In the genomic region with DNA sequence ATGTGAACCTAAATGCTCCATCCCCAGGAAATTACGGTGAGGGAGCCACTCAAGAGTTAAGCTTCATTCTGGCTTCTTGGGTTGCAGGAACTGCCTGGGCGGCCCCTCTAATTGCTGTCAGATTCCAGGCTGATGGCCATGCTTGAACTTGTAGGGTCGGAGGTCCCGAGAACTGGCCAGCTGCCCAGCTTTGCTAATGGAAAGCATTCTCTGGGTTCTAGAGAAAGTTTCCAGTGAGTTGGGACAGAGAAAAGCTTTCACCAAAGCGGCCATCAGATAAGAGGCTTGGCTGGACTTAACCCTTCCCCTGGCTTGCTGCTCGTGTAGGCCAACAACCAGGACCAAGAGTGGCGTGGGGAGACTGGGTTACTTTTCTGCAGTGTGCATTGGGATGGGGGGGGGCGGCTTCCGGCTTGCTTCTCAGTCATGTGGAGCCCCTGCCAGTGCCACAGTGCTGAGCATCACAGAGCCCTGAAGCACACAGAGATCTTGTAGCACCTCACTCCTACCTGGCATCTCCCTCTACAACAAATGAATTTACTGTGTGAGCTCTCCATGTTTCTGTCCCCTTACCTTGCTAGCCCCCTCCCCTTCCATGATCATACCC, we compare ENCODE assay signal across 9 mouse cellular contexts. TPM values are rescaled to one million over a fixed set of nuclear protein-coding genes. Genes with fewer than 3 reads are reported as not detected.
DNase-seq lines count a peak whose midpoint lies in the region; ATAC-seq and TF ChIP-seq lines count a peak whose summit lies in the region.
"Had no signal": no experiment of that assay in that cellular context is flagged by ENCODE, and none has a peak within 500 bp of the region (broad histone marks: within the 10 kb centered on the region; RNA-seq: fewer than 3 reads in every experiment).

No protein-coding gene starts in this region.

- no peak overlapping the region for H3K27ac ChIP-seq in midbrain, postnatal 0 days (ENCODE audit: low read depth, low read length)
- H3K27ac ChIP-seq in midbrain, embryonic 11.5 days (ENCODE audit: low read depth, low read length): no peak overlapping the region
- peak overlapping the region; percentile 54 for H3K27ac ChIP-seq in embryonic facial prominence, embryonic 14.5 days (replicated peaks; ENCODE audit: low read depth, low read length)
- H3K27ac ChIP-seq in hindbrain, embryonic 14.5 days: 0 out of 2 replicates have a peak overlapping the region, but pooled peaks have one; percentile 14
- H3K27ac ChIP-seq in liver, embryonic 11.5 days (ENCODE audit: low read depth, low read length): no peak overlapping the region
- no peak overlapping the region for H3K27ac ChIP-seq in midbrain, embryonic 15.5 days
- H3K27ac ChIP-seq: neural tube, embryonic 13.5 days had no signal

- no peaks in the 10 kb centered on the region for H3K27me3 ChIP-seq in midbrain, postnatal 0 days (ENCODE audit: insufficient read depth, low read length)
- H3K27me3 ChIP-seq in midbrain, embryonic 11.5 days (ENCODE audit: control insufficient read depth, insufficient read depth, low read length): no peaks in the 10 kb centered on the region
- no peaks in the 10 kb centered on the region for H3K27me3 ChIP-seq in embryonic facial prominence, embryonic 14.5 days (replicated peaks; ENCODE audit: control insufficient read depth, insufficient read depth, low read length)
- H3K27me3 ChIP-seq in hindbrain, embryonic 14.5 days (ENCODE audit: control insufficient read depth, insufficient read depth, low read length): no peaks in the 10 kb centered on the region
- no peaks in the 10 kb centered on the region for H3K27me3 ChIP-seq in liver, embryonic 11.5 days (replicated peaks; ENCODE audit: control insufficient read depth, insufficient read depth, low read length)
- H3K27me3 ChIP-seq in midbrain, embryonic 15.5 days (replicated peaks): no peaks in the 10 kb centered on the region
- H3K27me3 ChIP-seq: neural tube, embryonic 13.5 days had no signal

- H3K4me1 ChIP-seq in midbrain, postnatal 0 days (ENCODE audit: insufficient read depth, low read length): no peaks in the 10 kb centered on the region
- peaks cover 9% of the 10 kb centered on the region for H3K4me1 ChIP-seq in midbrain, embryonic 11.5 days (ENCODE audit: control insufficient read depth, insufficient read depth, low read length)
- H3K4me1 ChIP-seq in embryonic facial prominence, embryonic 14.5 days (ENCODE audit: control insufficient read depth, insufficient read depth, low read length): peaks cover 6% of the 10 kb centered on the region
- 0 out of 2 replicates have a peak, but pooled peaks cover 8% of the 10 kb centered on the region for H3K4me1 ChIP-seq in hindbrain, embryonic 14.5 days (replicated peaks; ENCODE audit: control insufficient read depth, insufficient read depth, low read length)
- H3K4me1 ChIP-seq in liver, embryonic 11.5 days (replicated peaks; ENCODE audit: control insufficient read depth, insufficient read depth, low read length): peaks cover 20% of the 10 kb centered on the region
- 0 out of 2 replicates have a peak, but pooled peaks cover 4% of the 10 kb centered on the region for H3K4me1 ChIP-seq in midbrain, embryonic 15.5 days

- ATAC-seq in midbrain, postnatal 0 days (ENCODE audit: low FRiP score): no peak
- ATAC-seq in midbrain, embryonic 11.5 days (ENCODE audit: low FRiP score): no peak
- peak; percentile 69 for ATAC-seq in embryonic facial prominence, embryonic 14.5 days (ENCODE audit: low read depth)
- ATAC-seq in hindbrain, embryonic 14.5 days (ENCODE audit: low FRiP score): no peak
- ATAC-seq in liver, embryonic 11.5 days (replicated peaks; ENCODE audit: low FRiP score): no peak
- no peak for ATAC-seq in midbrain, embryonic 15.5 days (replicated peaks)

- peaks cover 8% of the 10 kb centered on the region; the same call in 1 of the 2 replicates for H3K36me3 ChIP-seq in midbrain, postnatal 0 days (ENCODE audit: insufficient read depth, low read length)
- no peaks in the 10 kb centered on the region for H3K36me3 ChIP-seq in midbrain, embryonic 11.5 days (ENCODE audit: control insufficient read depth, insufficient read depth, low read length)
- H3K36me3 ChIP-seq in embryonic facial prominence, embryonic 14.5 days (ENCODE audit: control insufficient read depth, insufficient read depth, low read length): no peaks in the 10 kb centered on the region
- H3K36me3 ChIP-seq in hindbrain, embryonic 14.5 days (replicated peaks; ENCODE audit: control insufficient read depth, insufficient read depth): peaks cover 31% of the 10 kb centered on the region
- H3K36me3 ChIP-seq in liver, embryonic 11.5 days (ENCODE audit: control insufficient read depth, insufficient read depth, low read length): no peaks in the 10 kb centered on the region
- H3K36me3 ChIP-seq in midbrain, embryonic 15.5 days (replicated peaks): 0 out of 2 replicates have a peak, but pooled peaks cover 4% of the 10 kb centered on the region

- H3K4me3 ChIP-seq in midbrain, postnatal 0 days (ENCODE audit: low read depth, low read length): no peak overlapping the region
- H3K4me3 ChIP-seq in midbrain, embryonic 11.5 days (ENCODE audit: low read depth, low read length): no peak overlapping the region
- H3K4me3 ChIP-seq in embryonic facial prominence, embryonic 14.5 days (ENCODE audit: low read depth, low read length): no peak overlapping the region
- H3K4me3 ChIP-seq in hindbrain, embryonic 14.5 days (replicated peaks; ENCODE audit: low read length): no peak overlapping the region
- no peak overlapping the region for H3K4me3 ChIP-seq in liver, embryonic 11.5 days (ENCODE audit: low read depth, low read length)
- H3K4me3 ChIP-seq in midbrain, embryonic 15.5 days: no peak overlapping the region
- H3K4me3 ChIP-seq: neural tube, embryonic 13.5 days had no signal

- WGBS in midbrain, postnatal 0 days: 65% methylated on average over 9 of the region's 9 CpGs
- WGBS in midbrain, embryonic 11.5 days: 72% methylated on average over 9 of the region's 9 CpGs
- 25% methylated on average over 8 of the region's 9 CpGs for WGBS in embryonic facial prominence, embryonic 14.5 days
- WGBS in hindbrain, embryonic 14.5 days: 64% methylated on average over 9 of the region's 9 CpGs
- 55% methylated on average over 9 of the region's 9 CpGs for whole genome bisulfite sequencing in liver, embryonic 11.5 days
- 70% methylated on average over 9 of the region's 9 CpGs for WGBS in midbrain, embryonic 15.5 days

- no peaks in the 10 kb centered on the region for H3K9me3 ChIP-seq in midbrain, postnatal 0 days (ENCODE audit: low read length)
- H3K9me3 ChIP-seq in midbrain, embryonic 11.5 days (ENCODE audit: control insufficient read depth, low read length): no peaks in the 10 kb centered on the region
- H3K9me3 ChIP-seq in embryonic facial prominence, embryonic 14.5 days (ENCODE audit: control insufficient read depth, low read length): no peaks in the 10 kb centered on the region
- H3K9me3 ChIP-seq in hindbrain, embryonic 14.5 days (ENCODE audit: control insufficient read depth, low read length): no peaks in the 10 kb centered on the region
- H3K9me3 ChIP-seq in liver, embryonic 11.5 days (ENCODE audit: control insufficient read depth, low read length): no peaks in the 10 kb centered on the region
- no peaks in the 10 kb centered on the region for H3K9me3 ChIP-seq in midbrain, embryonic 15.5 days
- H3K9me3 ChIP-seq: neural tube, embryonic 13.5 days had no signal

- peak; percentile 63 for DNase-seq in midbrain, postnatal 0 days (ENCODE audit: low spot score)
- no peak for DNase-seq in midbrain, embryonic 11.5 days (ENCODE audit: low spot score, missing footprints)
- peak; percentile 91 for DNase-seq in embryonic facial prominence, embryonic 14.5 days (ENCODE audit: low spot score)
- DNase-seq in hindbrain, embryonic 14.5 days (ENCODE audit: low spot score): peak; percentile 75
- DNase-seq in liver, embryonic 11.5 days (ENCODE audit: low spot score): peak; percentile 48
- DNase-seq in testis, postnatal 14 days (ENCODE audit: low spot score): peak; percentile 56
- no peak for DNase-seq in thymus, postnatal 25 days

- no peak overlapping the region for H3K9ac ChIP-seq in midbrain, postnatal 0 days (replicated peaks; ENCODE audit: low read length, poor library complexity, severe bottlenecking)
- no peak overlapping the region for H3K9ac ChIP-seq in midbrain, embryonic 11.5 days (ENCODE audit: low read length)
- H3K9ac ChIP-seq in embryonic facial prominence, embryonic 14.5 days (ENCODE audit: low read depth, low read length): no peak overlapping the region
- H3K9ac ChIP-seq in hindbrain, embryonic 14.5 days: no peak overlapping the region
- no peak overlapping the region for H3K9ac ChIP-seq in liver, embryonic 11.5 days (ENCODE audit: low read depth, low read length)
- H3K9ac ChIP-seq in midbrain, embryonic 15.5 days: no peak overlapping the region
- H3K9ac ChIP-seq: neural tube, embryonic 13.5 days had no signal

- no peak for TF ChIP-seq CTCF in midbrain, postnatal 0 days (IDR thresholded peaks at IDR 0.05)

- H3K4me2 ChIP-seq in midbrain, postnatal 0 days (ENCODE audit: low read depth, low read length, poor library complexity, severe bottlenecking): no peak overlapping the region
- no peak overlapping the region for H3K4me2 ChIP-seq in midbrain, embryonic 11.5 days
- 0 out of 2 replicates have a peak overlapping the region, but pooled peaks have one; percentile 0 for H3K4me2 ChIP-seq in embryonic facial prominence, embryonic 14.5 days (ENCODE audit: low read depth, low read length)
- no peak overlapping the region for H3K4me2 ChIP-seq in hindbrain, embryonic 14.5 days (replicated peaks)
- H3K4me2 ChIP-seq in liver, embryonic 11.5 days: no peak overlapping the region
- no peak overlapping the region for H3K4me2 ChIP-seq in midbrain, embryonic 15.5 days
- H3K4me2 ChIP-seq: neural tube, embryonic 13.5 days had no signal

RNA-seq across cellular contexts. Expression of a gene that starts 15.8 kb away (rescaled TPM):
- 35.7 and 44.1 TPM in 2 replicates for total RNA-seq in midbrain, postnatal 0 days (2014; rRNA removed)
- 28.0 and 28.2 TPM in 2 replicates for polyA plus RNA-seq in midbrain, postnatal 0 days (2015; fragmentation: Nextera tagmentation; extraction: Ambion mirVana)
- 9.2 and 13.2 TPM in 2 replicates for polyA plus RNA-seq in midbrain, embryonic 11.5 days (2014; fragmentation: Nextera tagmentation; extraction: Ambion mirVana)
- 2.7 and 2.8 TPM in 2 replicates for polyA plus RNA-seq in embryonic facial prominence, embryonic 14.5 days (2014; fragmentation: Nextera tagmentation; extraction: Ambion mirVana)
- 32.4 and 33.1 TPM in 2 replicates for polyA plus RNA-seq in hindbrain, embryonic 14.5 days (2014; fragmentation: Nextera tagmentation; extraction: Ambion mirVana)
- 6.5 and 6.7 TPM in 2 replicates for polyA plus RNA-seq in liver, embryonic 11.5 days (2014; fragmentation: Nextera tagmentation; extraction: Ambion mirVana)
- 44.0 and 44.8 TPM in 2 replicates for polyA plus RNA-seq in midbrain, embryonic 15.5 days (2015; fragmentation: Nextera tagmentation; extraction: Ambion mirVana)

RNA-seq across cellular contexts. Expression of a gene that starts 25.2 kb away (rescaled TPM):
- total RNA-seq in midbrain, postnatal 0 days (2014; rRNA removed): 538 and 541 TPM in 2 replicates
- 413 and 416 TPM in 2 replicates for polyA plus RNA-seq in midbrain, postnatal 0 days (2015; fragmentation: Nextera tagmentation; extraction: Ambion mirVana)
- 171 and 181 TPM in 2 replicates for polyA plus RNA-seq in midbrain, embryonic 11.5 days (2014; fragmentation: Nextera tagmentation; extraction: Ambion mirVana)
- polyA plus RNA-seq in embryonic facial prominence, embryonic 14.5 days (2014; fragmentation: Nextera tagmentation; extraction: Ambion mirVana): 159 and 163 TPM in 2 replicates
- polyA plus RNA-seq in hindbrain, embryonic 14.5 days (2014; fragmentation: Nextera tagmentation; extraction: Ambion mirVana): 371 and 380 TPM in 2 replicates
- 136 and 147 TPM in 2 replicates for polyA plus RNA-seq in liver, embryonic 11.5 days (2014; fragmentation: Nextera tagmentation; extraction: Ambion mirVana)
- polyA plus RNA-seq in midbrain, embryonic 15.5 days (2015; fragmentation: Nextera tagmentation; extraction: Ambion mirVana): 324 and 331 TPM in 2 replicates

RNA-seq across cellular contexts. Expression of a gene that starts 30.0 kb away (rescaled TPM):
- 4.2 and 17.6 TPM in 2 replicates for total RNA-seq in midbrain, postnatal 0 days (2014; rRNA removed)
- 3.0 and 3.3 TPM in 2 replicates for polyA plus RNA-seq in midbrain, postnatal 0 days (2015; fragmentation: Nextera tagmentation; extraction: Ambion mirVana)
- 31.5 and 33.1 TPM in 2 replicates for polyA plus RNA-seq in midbrain, embryonic 11.5 days (2014; fragmentation: Nextera tagmentation; extraction: Ambion mirVana)
- 20.9 and 24.8 TPM in 2 replicates for polyA plus RNA-seq in embryonic facial prominence, embryonic 14.5 days (2014; fragmentation: Nextera tagmentation; extraction: Ambion mirVana)
- polyA plus RNA-seq in hindbrain, embryonic 14.5 days (2014; fragmentation: Nextera tagmentation; extraction: Ambion mirVana): 7.4 and 8.3 TPM in 2 replicates
- 39.7 and 46.8 TPM in 2 replicates for polyA plus RNA-seq in liver, embryonic 11.5 days (2014; fragmentation: Nextera tagmentation; extraction: Ambion mirVana)
- polyA plus RNA-seq in midbrain, embryonic 15.5 days (2015; fragmentation: Nextera tagmentation; extraction: Ambion mirVana): 6.4 and 9.8 TPM in 2 replicates

RNA-seq across cellular contexts. Expression of a gene that starts 58.6 kb away (rescaled TPM):
- total RNA-seq in midbrain, postnatal 0 days (2014; rRNA removed): 0.22 TPM in 1 of 2 replicates, not detected in the other
- polyA plus RNA-seq in midbrain, postnatal 0 days (2015; fragmentation: Nextera tagmentation; extraction: Ambion mirVana): 0.09 TPM in 1 of 2 replicates, not detected in the other
- polyA plus RNA-seq in midbrain, embryonic 11.5 days (2014; fragmentation: Nextera tagmentation; extraction: Ambion mirVana): 0.06 and 0.12 TPM in 2 replicates
- 0.29 and 0.32 TPM in 2 replicates for polyA plus RNA-seq in embryonic facial prominence, embryonic 14.5 days (2014; fragmentation: Nextera tagmentation; extraction: Ambion mirVana)
- polyA plus RNA-seq in hindbrain, embryonic 14.5 days (2014; fragmentation: Nextera tagmentation; extraction: Ambion mirVana): 0.10 and 0.21 TPM in 2 replicates
- 0.04 and 0.06 TPM in 2 replicates for polyA plus RNA-seq in liver, embryonic 11.5 days (2014; fragmentation: Nextera tagmentation; extraction: Ambion mirVana)
- 0.10 and 0.17 TPM in 2 replicates for polyA plus RNA-seq in midbrain, embryonic 15.5 days (2015; fragmentation: Nextera tagmentation; extraction: Ambion mirVana)

Comparison
In these comparisons a context has a peak if more than half of its experiments do, and no peak if none do; other contexts are left out.
1. DNase-seq: peak in midbrain, postnatal 0 days (single experiment), embryonic facial prominence, embryonic 14.5 days (single experiment), hindbrain, embryonic 14.5 days (single experiment), liver, embryonic 11.5 days (single experiment) and testis, postnatal 14 days (single experiment); none in midbrain, embryonic 11.5 days (single experiment) and thymus, postnatal 25 days (single experiment).
2. H3K27ac ChIP-seq: peak in embryonic facial prominence, embryonic 14.5 days (single experiment) and hindbrain, embryonic 14.5 days (single experiment); none in midbrain, postnatal 0 days (single experiment), midbrain, embryonic 11.5 days (single experiment), liver, embryonic 11.5 days (single experiment) and midbrain, embryonic 15.5 days (single experiment).